Mouse (Mus musculus) spleen, postnatal 36 days (tissue): ENCODE measurements around the gene Txndc9.
A peak's percentile ranks its signal among the peaks of the same experiment; 100 is the strongest.

Experiments used
- DNase-seq, 2 experiments: peaks; one replicate each; pipeline ENCODE4 v3.0.0; 2022; ENCODE audit warnings: low spot score in 2 of 2, mixed read lengths in 1 of 2

Txndc9 gene

GRCm38 (mm10) chr1:37997867-37998266 is at the start of gene Txndc9, which contains the start of gene Eif5b:
TSS of gene Txndc9 (minus strand) at chr1:37997893.
TSS of gene Eif5b (plus strand) at chr1:37998010.
- DNase-seq: peak; percentile 96 to 97

- DNase-seq: no peak
These were observed 41.2 kb upstream of the Txndc9 start for GRCm38 (mm10) chr1:38038898-38039297.

GRCm38 (mm10) chr1:38037375-38037774 is 39.7 kb upstream of the Txndc9 start:
- DNase-seq: no peak

GRCm38 (mm10) chr1:38035521-38035920 is 37.8 kb upstream of the Txndc9 start:
- DNase-seq: no peak

- no peak for DNase-seq
These were observed 33.7 kb upstream of the Txndc9 start for GRCm38 (mm10) chr1:38031391-38031790.

GRCm38 (mm10) chr1:38027301-38027700 is 29.6 kb upstream of the Txndc9 start:
- no peak for DNase-seq

- DNase-seq: no peak
These were observed 17.0 kb upstream of the Txndc9 start for GRCm38 (mm10) chr1:38014551-38015203.

- no peak for DNase-seq
These were observed 14.8 kb upstream of the Txndc9 start for GRCm38 (mm10) chr1:38012509-38012908.

- peak; percentile 66 to 70 for DNase-seq
These were observed 14.4 kb upstream of the Txndc9 start for GRCm38 (mm10) chr1:38012104-38012503.

GRCm38 (mm10) chr1:38011647-38012046 is 14.0 kb upstream of the Txndc9 start:
- DNase-seq: peak; percentile 32 to 47

- DNase-seq: no peak
These were observed 9.0 kb upstream of the Txndc9 start for GRCm38 (mm10) chr1:38006741-38007140.

- no peak for DNase-seq
These were observed 5.4 kb upstream of the Txndc9 start for GRCm38 (mm10) chr1:38003046-38003445.

- no peak for DNase-seq
These were observed 4.3 kb upstream of the Txndc9 start for GRCm38 (mm10) chr1:38001956-38002355.

- no peak for DNase-seq
These were observed 3.2 kb upstream of the Txndc9 start for GRCm38 (mm10) chr1:38000844-38001243.

- no peak for DNase-seq
These were observed 1.9 kb upstream of the Txndc9 start for GRCm38 (mm10) chr1:37999552-37999951.

GRCm38 (mm10) chr1:37998371-37999199 is 892 bp upstream of the Txndc9 start:
- no peak for DNase-seq

- DNase-seq: peak; percentile 99
These were observed 712 bp downstream of the Txndc9 start for GRCm38 (mm10) chr1:37996877-37997484.

GRCm38 (mm10) chr1:37996226-37996625 is 1.5 kb downstream of the Txndc9 start:
- DNase-seq: no peak

- no peak for DNase-seq
These were observed 9.8 kb downstream of the Txndc9 start for GRCm38 (mm10) chr1:37987856-37988255.

GRCm38 (mm10) chr1:37985764-37986323 is 11.8 kb downstream of the Txndc9 start:
- no peak for DNase-seq

GRCm38 (mm10) chr1:37984326-37984725 is 13.4 kb downstream of the Txndc9 start:
- DNase-seq: no peak

- no peak for DNase-seq
These were observed 20.4 kb downstream of the Txndc9 start for GRCm38 (mm10) chr1:37977303-37977702.
